Mouse (Mus musculus) stomach, embryonic 14.5 days (tissue): ENCODE measurements around the gene Il5. TPM values are rescaled to one million over a fixed set of nuclear protein-coding genes. Genes with fewer than 3 reads are reported as not detected.

Experiments
- ATAC-seq: fragments of 200-750 bp; cut with Nextera tagmentation; 2 replicates; pipeline ENCODE4 v1.8.0; 2017; ENCODE audit warnings: low read depth, moderate TSS enrichment; ENCODE audit not compliant: insufficient number of reproducible peaks, insufficient read depth, low FRiP score
- H3K27ac ChIP-seq: fragments of 300-500 bp; sonication (generic); 2 replicates; pipeline ENCODE4 v1.5.1; 2014; ENCODE audit warnings: mild to moderate bottlenecking, low read length, moderate library complexity, mixed read lengths
- H3K27me3 ChIP-seq: fragments of 300-500 bp; sonication (generic); 2 replicates; pipeline ENCODE4 v1.6.1; 2014; ENCODE audit warnings: low read length, control low read depth, mixed read lengths; ENCODE audit not compliant: control insufficient read depth, insufficient read depth
- H3K36me3 ChIP-seq: fragments of 300-500 bp; sonication (generic); 2 replicates; pipeline ENCODE4 v1.6.1; 2014; ENCODE audit warnings: mild to moderate bottlenecking, control low read depth, low read length, moderate library complexity, mixed read lengths; ENCODE audit not compliant: control insufficient read depth, insufficient read depth
- H3K4me1 ChIP-seq: fragments of 300-500 bp; sonication (generic); 2 replicates; pipeline ENCODE4 v1.6.1; 2014; ENCODE audit warnings: low read length, control low read depth, mixed read lengths; ENCODE audit not compliant: control insufficient read depth, insufficient read depth
- H3K4me2 ChIP-seq: fragments of 300-500 bp; sonication (generic); replicated peaks from 2 replicates; pipeline ENCODE4 v1.6.1; 2014; ENCODE audit warnings: low read depth, low read length, control low read depth
- H3K4me3 ChIP-seq: fragments of 300-500 bp; sonication (generic); 2 replicates; pipeline ENCODE4 v1.5.1; 2014; ENCODE audit warnings: low read depth, low read length, control low read depth
- H3K9ac ChIP-seq: fragments of 300-500 bp; sonication (generic); replicated peaks from 2 replicates; pipeline ENCODE4 v1.6.1; 2014; ENCODE audit warnings: low read depth, mild to moderate bottlenecking, control low read depth, low read length, moderate library complexity, mixed read lengths
- H3K9me3 ChIP-seq: fragments of 300-500 bp; sonication (generic); 2 replicates; pipeline ENCODE4 v1.6.1; 2016; ENCODE audit warnings: low read depth, low read length, control low read depth; ENCODE audit not compliant: control insufficient read depth
- WGBS: fragments of 180-500 bp; shearing (Covaris S2); extraction: QIAGEN DNeasy Blood & Tissue Kit; methylation state at CpG from one replicate; pipeline ENCODE4 v1.1.7; 2014; 5-methylcytosine and 5-hydroxymethylcytosine counted together
- polyA plus RNA-seq: library from polyadenylated mRNA; unstranded; fragments of >200 nt; fragmentation: Nextera tagmentation; extraction: Ambion mirVana; gene quantifications from 2 replicates; pipeline ENCODE4 v1.2.1, GENCODE M21; 2014

The Il5 gene
- not detected in 2 replicates for polyA plus RNA-seq

- H3K27me3 ChIP-seq = no peaks in the 10 kb centered on the region
- no peak within 1 kb of the TSS for H3K4me2 ChIP-seq
- no peak within 1 kb of the TSS for H3K9ac ChIP-seq
- ATAC-seq = no peak
- H3K36me3 ChIP-seq = no peaks in the 10 kb centered on the region
- H3K27ac ChIP-seq = no peak within 1 kb of the TSS
- no peak within 1 kb of the TSS for H3K4me3 ChIP-seq
- H3K9me3 ChIP-seq = no peaks in the 10 kb centered on the region
- no peaks in the 10 kb centered on the region for H3K4me1 ChIP-seq
- WGBS = 79% methylated on average over 6 of the region's 6 CpGs
Observed at GRCm38 (mm10) chr11:53720715-53721114, at the start of gene Il5. Gene Il5 (plus strand): TSS chr11:53720794.

DNA sequence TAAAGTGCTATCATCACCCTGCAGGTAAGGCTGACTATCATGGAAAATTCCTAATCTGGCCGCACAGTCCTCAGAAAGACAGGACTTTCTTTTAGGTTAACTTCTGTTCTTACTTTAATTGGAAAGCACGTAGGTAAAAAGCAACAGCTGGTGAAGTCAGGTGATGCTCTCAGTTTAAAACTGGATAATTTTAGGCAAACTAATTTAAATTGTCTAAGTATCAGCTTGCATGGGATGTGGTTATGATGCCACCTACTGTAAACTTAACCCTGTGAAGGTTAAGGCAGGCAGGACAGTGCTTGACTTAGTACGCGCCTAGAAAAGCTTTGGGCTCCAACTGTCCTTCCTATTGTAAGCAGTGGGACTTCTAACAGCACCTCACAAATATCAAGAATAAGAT, 49.2 kb upstream of the Il5 start:
- no peak overlapping the region for H3K9ac ChIP-seq
- no peaks in the 10 kb centered on the region for H3K4me1 ChIP-seq
- no peak overlapping the region for H3K27ac ChIP-seq
- no peaks in the 10 kb centered on the region for H3K27me3 ChIP-seq
- no peak overlapping the region for H3K4me3 ChIP-seq
- peaks cover 35% of the 10 kb centered on the region for H3K36me3 ChIP-seq
- no peaks in the 10 kb centered on the region for H3K9me3 ChIP-seq
- WGBS = 91% methylated on average over 4 of the region's 4 CpGs
- H3K4me2 ChIP-seq = no peak overlapping the region
- no peak for ATAC-seq

GRCm38 (mm10) chr11:53680141-53680540, 40.5 kb upstream of the Il5 start:
- 81% methylated on average over 4 of the region's 4 CpGs for WGBS
- no peak for ATAC-seq
- peaks cover 35% of the 10 kb centered on the region for H3K36me3 ChIP-seq

GRCm38 (mm10) chr11:53681686-53682085, 38.9 kb upstream of the Il5 start:
- ATAC-seq = no peak
- Histone ChIP-seq H3K4me3 (no peak overlapping the region), H3K4me1 (no peaks in the 10 kb centered on the region), H3K9me3 (no peaks in the 10 kb centered on the region), H3K36me3 (peaks cover 27% of the 10 kb centered on the region), H3K4me2 (no peak overlapping the region), H3K27ac (no peak overlapping the region), H3K9ac (no peak overlapping the region), H3K27me3 (no peaks in the 10 kb centered on the region)
- 87% methylated on average over 2 of the region's 2 CpGs for WGBS

More at GRCm38 (mm10) chr11:53680141-53680540, 40.5 kb upstream of the Il5 start:
- Histone ChIP-seq H3K4me2 (no peak overlapping the region), H3K27ac (no peak overlapping the region), H3K4me1 (no peaks in the 10 kb centered on the region), H3K4me3 (no peak overlapping the region), H3K27me3 (no peaks in the 10 kb centered on the region), H3K9me3 (no peaks in the 10 kb centered on the region), H3K9ac (no peak overlapping the region)

DNA sequence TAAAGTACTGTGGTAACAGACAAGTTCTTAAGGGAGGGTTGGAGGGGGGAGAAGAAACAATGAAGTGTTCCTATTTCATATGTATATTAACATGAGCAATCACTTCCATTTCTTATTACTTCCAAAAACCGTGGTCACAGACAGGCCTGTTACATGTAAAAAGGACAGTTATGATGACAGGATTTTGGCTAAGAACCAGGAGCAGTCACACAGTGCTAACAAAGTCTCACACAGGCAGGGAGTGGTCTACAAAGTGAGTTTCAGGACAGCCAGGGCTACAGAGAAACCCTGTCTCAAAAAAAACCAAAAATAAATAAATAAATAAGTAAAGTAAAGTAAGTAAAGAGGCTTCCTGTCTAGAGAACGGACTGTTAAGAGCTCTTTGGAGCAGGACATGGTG, 38.4 kb upstream of the Il5 start:
- Histone ChIP-seq H3K4me2 (no peak overlapping the region), H3K36me3 (peaks cover 26% of the 10 kb centered on the region), H3K27me3 (no peaks in the 10 kb centered on the region), H3K4me1 (no peaks in the 10 kb centered on the region), H3K9ac (no peak overlapping the region), H3K9me3 (no peaks in the 10 kb centered on the region), H3K27ac (no peak overlapping the region), H3K4me3 (no peak overlapping the region)
- 65% methylated on average over 2 of the region's 2 CpGs for WGBS
- ATAC-seq = no peak

DNA sequence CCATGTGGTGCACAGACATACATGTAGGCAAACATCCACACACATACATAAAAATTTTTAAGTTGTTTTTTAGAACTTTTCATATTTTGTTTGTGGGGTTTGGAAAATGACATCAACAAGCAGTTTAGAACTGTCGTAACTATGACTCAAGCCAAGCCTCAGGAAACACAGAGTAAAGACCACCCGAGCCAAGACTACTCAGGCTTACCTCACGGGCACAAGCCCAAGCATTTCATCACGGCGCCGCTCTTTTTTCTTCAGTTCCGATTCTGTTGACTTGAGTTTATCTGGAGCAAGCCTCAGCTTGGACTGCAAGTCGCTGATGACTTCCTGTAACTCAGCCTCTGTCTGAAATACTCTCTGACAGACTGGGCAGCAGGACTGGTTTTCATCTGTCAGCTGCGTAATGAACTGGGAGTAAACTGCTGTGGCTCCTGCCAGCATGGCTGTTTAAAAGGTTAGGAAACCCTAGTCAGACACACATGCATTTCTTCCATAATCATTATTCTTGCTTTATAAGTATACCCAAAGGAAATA, 37.5 kb upstream of the Il5 start:
- 80% methylated on average over 9 of the region's 9 CpGs for WGBS
- H3K9me3 ChIP-seq = no peaks in the 10 kb centered on the region
- H3K4me3 ChIP-seq = no peak overlapping the region
- H3K27ac ChIP-seq = no peak overlapping the region
- no peak overlapping the region for H3K9ac ChIP-seq
- H3K36me3 ChIP-seq = peaks cover 20% of the 10 kb centered on the region
- no peak overlapping the region for H3K4me2 ChIP-seq
- H3K4me1 ChIP-seq = no peaks in the 10 kb centered on the region
- ATAC-seq = no peak
- no peaks in the 10 kb centered on the region for H3K27me3 ChIP-seq

DNA sequence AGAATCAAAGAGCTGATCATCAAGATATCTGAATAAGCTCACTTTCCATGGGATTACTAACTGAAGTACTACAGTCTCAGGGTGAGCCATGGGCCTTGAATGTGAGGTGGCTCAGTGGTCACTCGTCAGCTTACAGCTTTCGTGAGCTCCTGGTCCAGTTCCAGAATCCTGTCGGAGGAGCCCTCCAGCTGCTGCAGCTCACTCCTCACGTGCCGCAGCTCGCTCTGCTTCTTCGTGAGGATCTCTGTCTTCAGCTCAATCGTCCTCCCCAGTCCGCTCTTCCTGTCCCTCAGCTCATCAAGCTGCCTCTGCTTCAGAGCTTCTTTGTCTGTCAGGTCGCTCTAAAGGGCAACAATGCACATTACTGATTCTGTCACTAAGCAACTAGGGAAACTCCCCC, 28.6 kb upstream of the Il5 start:
- Histone ChIP-seq H3K27ac (no peak overlapping the region), H3K36me3 (peaks cover 21% of the 10 kb centered on the region; the same call in 1 of the 2 replicates), H3K4me1 (no peaks in the 10 kb centered on the region), H3K9ac (no peak overlapping the region), H3K4me3 (no peak overlapping the region), H3K27me3 (no peaks in the 10 kb centered on the region), H3K4me2 (no peak overlapping the region), H3K9me3 (no peaks in the 10 kb centered on the region)
- WGBS = 52% methylated on average over 10 of the region's 10 CpGs
- ATAC-seq = no peak

- Histone ChIP-seq H3K9ac (no peak overlapping the region), H3K9me3 (no peaks in the 10 kb centered on the region), H3K27ac (no peak overlapping the region), H3K4me1 (no peaks in the 10 kb centered on the region), H3K27me3 (no peaks in the 10 kb centered on the region), H3K36me3 (peaks cover 25% of the 10 kb centered on the region; the same call in 1 of the 2 replicates), H3K4me2 (no peak overlapping the region), H3K4me3 (no peak overlapping the region)
- ATAC-seq = no peak
- WGBS = 91% methylated on average over 2 of the region's 2 CpGs
Observed at GRCm38 (mm10) chr11:53698521-53698920, 22.1 kb upstream of the Il5 start.

- H3K36me3 ChIP-seq = peaks cover 26% of the 10 kb centered on the region
- no peak overlapping the region for H3K4me2 ChIP-seq
- H3K9me3 ChIP-seq = no peaks in the 10 kb centered on the region
- H3K4me1 ChIP-seq = no peaks in the 10 kb centered on the region
- no peak overlapping the region for H3K9ac ChIP-seq
- ATAC-seq = no peak
- no peak overlapping the region for H3K27ac ChIP-seq
- no peak overlapping the region for H3K4me3 ChIP-seq
- WGBS = 90% methylated on average over 4 of the region's 4 CpGs
- H3K27me3 ChIP-seq = no peaks in the 10 kb centered on the region
Observed at GRCm38 (mm10) chr11:53699351-53699750, 21.2 kb upstream of the Il5 start.
